8 mouse cellular contexts compared by ENCODE assay signal in the genomic region with DNA sequence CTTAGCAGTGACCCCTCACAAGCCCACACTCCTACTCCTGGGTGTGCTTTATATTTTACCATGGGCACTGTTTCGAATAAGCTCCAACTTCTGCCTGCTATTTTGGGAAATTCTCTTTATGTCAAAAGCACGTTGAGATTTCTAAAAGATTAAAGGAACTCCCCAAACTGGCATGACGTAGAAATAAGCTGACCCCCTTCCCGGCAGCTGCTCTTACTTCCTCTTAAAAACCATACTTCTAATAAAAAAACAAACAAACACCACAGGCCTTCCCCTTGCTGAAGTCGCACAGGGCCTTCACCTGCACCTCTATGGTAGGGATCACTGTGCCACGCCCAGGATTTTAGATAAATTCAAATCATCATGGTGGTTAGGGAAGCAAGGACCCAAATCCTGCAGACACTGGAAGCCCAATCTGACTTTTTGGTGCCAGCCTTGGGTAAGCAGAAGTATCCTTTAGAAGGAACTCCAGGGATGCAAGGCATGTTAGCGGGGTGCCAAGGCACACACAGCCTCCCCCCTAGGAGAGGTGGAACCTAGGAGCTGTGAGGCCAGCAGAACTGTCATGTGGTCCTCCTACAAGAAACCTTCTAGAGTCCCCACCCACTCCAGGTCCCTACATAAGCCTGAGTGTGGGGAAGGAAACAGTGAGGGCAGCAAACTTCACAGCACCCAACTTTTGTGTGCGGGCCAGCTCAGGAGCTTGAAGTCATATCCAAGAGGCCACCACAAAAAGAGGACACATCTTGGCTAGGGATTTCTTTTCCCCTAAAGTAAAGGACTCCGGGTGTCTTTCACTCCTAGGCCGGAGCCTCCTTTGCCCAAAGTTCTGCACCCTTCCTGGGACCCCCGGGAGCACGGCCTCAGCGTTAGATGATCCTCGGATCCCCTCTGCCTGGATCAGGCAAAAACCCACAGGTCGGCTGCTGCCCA. TPM values are rescaled to one million over a fixed set of nuclear protein-coding genes. Genes with fewer than 3 reads are reported as not detected.
DNase-seq lines count a peak whose midpoint lies in the region; ATAC-seq and TF ChIP-seq lines count a peak whose summit lies in the region.

No protein-coding gene starts in this region.

- TF ChIP-seq CTCF in heart, adult 2 months (IDR thresholded peaks at IDR 0.05), result no peak
- TF ChIP-seq CTCF in embryonic fibroblast, embryonic 13.5 days (IDR thresholded peaks at IDR 0.05; ENCODE audit: borderline replicate concordance, insufficient read depth, low read length), result no peak

- peaks cover 3% of the 10 kb centered on the region; the same call in 1 of the 2 replicates for H3K36me3 ChIP-seq in heart, adult 2 months (ENCODE audit: control insufficient read depth, insufficient read depth, low read length)
- peaks cover 4% of the 10 kb centered on the region for H3K36me3 ChIP-seq in limb, embryonic 11.5 days (ENCODE audit: control insufficient read depth, insufficient read depth, low read length)

- no peaks in the 10 kb centered on the region for H3K27me3 ChIP-seq in heart, adult 2 months (ENCODE audit: control insufficient read depth, insufficient read depth, low read length)
- H3K27me3 ChIP-seq in limb, embryonic 11.5 days (ENCODE audit: control insufficient read depth, insufficient read depth, low read length), result no peaks in the 10 kb centered on the region

- TF ChIP-seq EP300 in heart, adult 2 months (IDR thresholded peaks at IDR 0.05; ENCODE audit: insufficient read depth, low read depth, low read length), result no peak

- H3K4me1 ChIP-seq in heart, adult 2 months (ENCODE audit: control insufficient read depth, insufficient read depth, low read length), result peaks cover 38% of the 10 kb centered on the region
- H3K4me1 ChIP-seq in embryonic fibroblast, embryonic 13.5 days (ENCODE audit: control insufficient read depth, insufficient read depth, low read length), result peaks cover 13% of the 10 kb centered on the region
- H3K4me1 ChIP-seq in limb, embryonic 11.5 days (ENCODE audit: control insufficient read depth, insufficient read depth, low read length), result peaks cover 45% of the 10 kb centered on the region

- H3K9ac ChIP-seq in heart, adult 2 months (ENCODE audit: low read depth, low read length), result peak overlapping the region; percentile 30
- peak overlapping the region; percentile 70 for H3K9ac ChIP-seq in limb, embryonic 11.5 days (ENCODE audit: low read length)

- intact Hi-C loops in heart, adult 2 months (cut with DNase I), result loop anchor here (1.0 kb wide), 1 partner anchor 12 kb away; no protein-coding TSS in a partner anchor
- intact Hi-C loops in heart, postnatal 36 days (cut with DNase I), result no loop called here

- TF ChIP-seq POLR2A in heart, adult 2 months (IDR thresholded peaks at IDR 0.05; ENCODE audit: insufficient read depth, low read depth, low read length), result peak; percentile 23; the same call in 1 of the 2 replicates
- TF ChIP-seq POLR2A in embryonic fibroblast, embryonic 13.5 days (IDR thresholded peaks at IDR 0.05; ENCODE audit: low read depth, low read length), result peak; percentile 42; the same call in 1 of the 2 replicates

- ATAC-seq in limb, embryonic 11.5 days (ENCODE audit: insufficient number of reproducible peaks, low FRiP score, low TSS enrichment, low read depth), result no peak
- ATAC-seq in monocyte, adult 5-6 weeks (replicated peaks; ENCODE audit: insufficient number of reproducible peaks, low FRiP score, low TSS enrichment, poor library complexity, severe bottlenecking), result peak; percentile 62

- H3K4me3 ChIP-seq in heart, adult 2 months, result peak overlapping the region; percentile 69
- peak overlapping the region; percentile 94 for H3K4me3 ChIP-seq in embryonic fibroblast, embryonic 13.5 days (ENCODE audit: insufficient read depth, low read length)
- H3K4me3 ChIP-seq in limb, embryonic 11.5 days (ENCODE audit: low read depth, low read length), result peak overlapping the region; percentile 52

- 0 out of 2 replicates have a peak, but pooled peaks cover 2% of the 10 kb centered on the region for H3K79me2 ChIP-seq in heart, adult 2 months (replicated peaks; ENCODE audit: control insufficient read depth, insufficient read depth, low read length)

- H3K9me3 ChIP-seq in limb, embryonic 11.5 days (ENCODE audit: control insufficient read depth, low read length), result no peaks in the 10 kb centered on the region

- peak; percentile 55 to 56 for DNase-seq in heart, adult 2 months
- DNase-seq in heart, postnatal 36 days, result no peak
- DNase-seq in limb, embryonic 11.5 days (ENCODE audit: low spot score), result no peak
- DNase-seq in T-cell, adult 2 months (ENCODE audit: low spot score), result no peak
- DNase-seq in gastrocnemius, postnatal 4 days (ENCODE audit: low spot score in 2 of 2), result no peak
- DNase-seq in left cerebral cortex, adult 11 months (ENCODE audit: low spot score), result no peak

- peak overlapping the region; percentile 90 for H3K4me2 ChIP-seq in limb, embryonic 11.5 days (ENCODE audit: low read depth, severe bottlenecking)

- H3K27ac ChIP-seq in heart, adult 2 months, result peak overlapping the region; percentile 95
- H3K27ac ChIP-seq in embryonic fibroblast, embryonic 13.5 days (ENCODE audit: insufficient read depth, low read length), result no peak overlapping the region
- H3K27ac ChIP-seq in limb, embryonic 11.5 days (replicated peaks; ENCODE audit: low read depth, low read length), result no peak overlapping the region

- WGBS in heart, adult 2 months, result 37% methylated on average over 15 of the region's 15 CpGs
- 63% methylated on average over 15 of the region's 15 CpGs for WGBS in limb, embryonic 11.5 days

RNA-seq across cellular contexts. Expression of gene Gm45717, which starts 1.7 kb away (rescaled TPM):
- not detected for total RNA-seq in heart, adult 2 months (2021)
- not detected in 2 replicates for polyA plus RNA-seq in heart, adult 2 months (2012; rRNA removed)
- total RNA-seq in heart, postnatal 36 days (2021), result under 1 TPM in 1 of 2 experiments, not detected in 1; 0.76 TPM
- polyA plus RNA-seq in embryonic fibroblast, embryonic 13.5 days (2011; ENCODE audit: insufficient read length, low read depth, missing spikeins), result not detected in 2 replicates
- not detected in 2 replicates for polyA plus RNA-seq in limb, embryonic 11.5 days (2014; fragmentation: Nextera tagmentation; extraction: Ambion mirVana)
- not detected in 3 replicates for total RNA-seq in monocyte, adult 5-6 weeks (2017)
- total RNA-seq in gastrocnemius, postnatal 4 days (2021), result not detected

RNA-seq across cellular contexts. Expression of gene Ifitm2, which starts 1.7 kb away (rescaled TPM):
- 100 to 1,000 TPM; 107 to 113 TPM for total RNA-seq in heart, adult 2 months (2021)
- polyA plus RNA-seq in heart, adult 2 months (2012; rRNA removed), result 368 and 425 TPM in 2 replicates
- total RNA-seq in heart, postnatal 36 days (2021), result 100 to 1,000 TPM; 111 to 112 TPM
- 771 and 857 TPM in 2 replicates for polyA plus RNA-seq in embryonic fibroblast, embryonic 13.5 days (2011; ENCODE audit: insufficient read length, low read depth, missing spikeins)
- polyA plus RNA-seq in limb, embryonic 11.5 days (2014; fragmentation: Nextera tagmentation; extraction: Ambion mirVana), result 853 and 900 TPM in 2 replicates
- 203 to 367 TPM (median 305 TPM) in 3 replicates for total RNA-seq in monocyte, adult 5-6 weeks (2017)
- 100 to 1,000 TPM; 238 to 274 TPM for total RNA-seq in gastrocnemius, postnatal 4 days (2021)

RNA-seq across cellular contexts. Expression of gene Ifitm5, which starts 4.0 kb away (rescaled TPM):
- total RNA-seq in heart, adult 2 months (2021), result under 1 TPM; 0.32 to 0.34 TPM
- polyA plus RNA-seq in heart, adult 2 months (2012; rRNA removed), result 1.1 and 2.0 TPM in 2 replicates
- under 1 TPM in 1 of 2 experiments, not detected in 1; 0.42 TPM for total RNA-seq in heart, postnatal 36 days (2021)
- polyA plus RNA-seq in embryonic fibroblast, embryonic 13.5 days (2011; ENCODE audit: insufficient read length, low read depth, missing spikeins), result 3.0 TPM in 1 of 2 replicates, not detected in the other
- polyA plus RNA-seq in limb, embryonic 11.5 days (2014; fragmentation: Nextera tagmentation; extraction: Ambion mirVana), result 1.7 and 1.9 TPM in 2 replicates
- total RNA-seq in monocyte, adult 5-6 weeks (2017), result 2.4 TPM in 1 of 3 replicates, not detected in the others
- total RNA-seq in gastrocnemius, postnatal 4 days (2021), result 1 to 10 TPM; 2.0 to 2.4 TPM

RNA-seq across cellular contexts. Expression of gene Pgghg, which starts 12.9 kb away (rescaled TPM):
- total RNA-seq in heart, adult 2 months (2021), result 1 to 10 TPM; 4.0 to 5.8 TPM
- polyA plus RNA-seq in heart, adult 2 months (2012; rRNA removed), result 13.0 and 14.1 TPM in 2 replicates
- total RNA-seq in heart, postnatal 36 days (2021), result 1 to 10 TPM; 4.4 to 4.9 TPM
- 14.3 and 19.1 TPM in 2 replicates for polyA plus RNA-seq in embryonic fibroblast, embryonic 13.5 days (2011; ENCODE audit: insufficient read length, low read depth, missing spikeins)
- polyA plus RNA-seq in limb, embryonic 11.5 days (2014; fragmentation: Nextera tagmentation; extraction: Ambion mirVana), result 13.6 and 16.1 TPM in 2 replicates
- total RNA-seq in monocyte, adult 5-6 weeks (2017), result 10.6 to 14.2 TPM (median 13.8 TPM) in 3 replicates
- 10 to 100 TPM; 15.8 to 16.6 TPM for total RNA-seq in gastrocnemius, postnatal 4 days (2021)

RNA-seq across cellular contexts. Expression of gene Ifitm1, which starts 13.0 kb away (rescaled TPM):
- total RNA-seq in heart, adult 2 months (2021), result 1 to 10 TPM; 6.1 to 7.7 TPM
- 16.1 and 52.2 TPM in 2 replicates for polyA plus RNA-seq in heart, adult 2 months (2012; rRNA removed)
- total RNA-seq in heart, postnatal 36 days (2021), result 1 to 10 TPM; 3.4 to 4.1 TPM
- polyA plus RNA-seq in embryonic fibroblast, embryonic 13.5 days (2011; ENCODE audit: insufficient read length, low read depth, missing spikeins), result 5.1 and 16.5 TPM in 2 replicates
- 63.9 and 68.3 TPM in 2 replicates for polyA plus RNA-seq in limb, embryonic 11.5 days (2014; fragmentation: Nextera tagmentation; extraction: Ambion mirVana)
- 38.2 to 83.6 TPM (median 70.9 TPM) in 3 replicates for total RNA-seq in monocyte, adult 5-6 weeks (2017)
- 1 to 10 TPM; 4.9 to 8.2 TPM for total RNA-seq in gastrocnemius, postnatal 4 days (2021)

Comparison
In these comparisons a context has a peak if more than half of its experiments do, and no peak if none do; other contexts are left out.
1. DNase-seq: peak in heart, adult 2 months (2 of 2); none in heart, postnatal 36 days (0 of 2), limb, embryonic 11.5 days (single experiment), T-cell, adult 2 months (single experiment), gastrocnemius, postnatal 4 days (0 of 2) and left cerebral cortex, adult 11 months (single experiment).
2. Peak in every context shown above with its lines, with median percentiles within 50 percentile points of each other: H3K4me3 ChIP-seq.